Comparison of ENCODE assay signal across 8 mouse cellular contexts in the genomic region with DNA sequence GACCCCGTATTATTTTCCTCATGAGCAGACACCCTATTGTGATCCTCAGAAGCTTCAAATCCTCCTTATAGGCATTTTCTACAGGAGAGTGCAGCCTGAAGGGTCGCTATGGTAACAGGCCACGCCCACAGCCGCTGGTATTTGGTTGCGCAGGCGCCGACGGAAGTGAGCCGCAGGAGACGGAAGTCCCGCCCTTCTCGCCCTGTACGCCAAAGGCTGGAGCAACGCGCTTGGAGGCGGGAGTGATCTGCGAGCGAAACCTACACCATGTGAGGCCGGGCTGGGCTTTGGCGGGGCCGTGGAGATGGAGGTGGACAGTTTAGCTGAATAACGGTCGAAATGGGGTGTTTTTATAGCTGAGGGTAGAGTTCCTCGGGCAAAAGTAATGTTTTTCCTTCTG. TPM values are rescaled to one million over a fixed set of nuclear protein-coding genes. Genes with fewer than 3 reads are reported as not detected.
DNase-seq lines count a peak whose midpoint lies in the region; ATAC-seq and TF ChIP-seq lines count a peak whose summit lies in the region.

A gene (plus strand): TSS at position 97 of the 400 bp plus-strand sequence.

- peak; percentile 68 to 94; a peak in 3 of 4 replicates for TF ChIP-seq POLR2A in MEL (IDR thresholded peaks at IDR 0.05; ENCODE audit: control insufficient read depth in 1 of 2, insufficient read depth in 1 of 2, low read depth in 1 of 2, low read length in 2 of 2, poor library complexity in 1 of 2)
- peak; percentile 88 for TF ChIP-seq POLR2A in cerebellum, adult 2 months (IDR thresholded peaks at IDR 0.05; ENCODE audit: borderline replicate concordance, insufficient read depth, low read length)

- no peak for TF ChIP-seq CTCF in MEL (IDR thresholded peaks at IDR 0.05 in 2 of 3, conservative IDR thresholded peaks at IDR 0.05 in 1 of 3; ENCODE audit: control insufficient read depth in 1 of 3, insufficient read depth in 1 of 3, low read depth in 2 of 3, low read length in 3 of 3, poor library complexity in 1 of 3, severe bottlenecking in 1 of 3)
- TF ChIP-seq CTCF in cerebellum, adult 2 months (IDR thresholded peaks at IDR 0.05; ENCODE audit: borderline replicate concordance, insufficient read depth, low read depth, low read length), result no peak
- TF ChIP-seq CTCF in forebrain, postnatal 0 days (IDR thresholded peaks at IDR 0.05; ENCODE audit: low read depth), result no peak

- H3K4me1 ChIP-seq in MEL (ENCODE audit: control insufficient read depth in 1 of 2, insufficient read depth in 2 of 2, low read length in 2 of 2), result peaks cover 4 to 17% of the 10 kb centered on the region in 2 experiments; a peak in 3 of 4 replicates
- peaks cover 9% of the 10 kb centered on the region for H3K4me1 ChIP-seq in cerebellum, adult 2 months (ENCODE audit: control insufficient read depth, insufficient read depth, low read length)
- peaks cover 20% of the 10 kb centered on the region for H3K4me1 ChIP-seq in forebrain, postnatal 0 days (ENCODE audit: insufficient read depth)
- H3K4me1 ChIP-seq in lung, embryonic 16.5 days (replicated peaks; ENCODE audit: control insufficient read depth, insufficient read depth, low read length), result peaks cover 18% of the 10 kb centered on the region

- peak; percentile 92 for ATAC-seq in forebrain, postnatal 0 days
- ATAC-seq in lung, embryonic 16.5 days (ENCODE audit: low read depth), result peak; percentile 91

- H3K4me2 ChIP-seq in forebrain, postnatal 0 days (ENCODE audit: low read depth), result peak within 1 kb of the TSS; percentile 87
- H3K4me2 ChIP-seq in lung, embryonic 16.5 days (ENCODE audit: low read depth, low read length), result peak within 1 kb of the TSS; percentile 94

- peaks cover 0 to 6% of the 10 kb centered on the region in 2 experiments; a peak in 2 of 4 replicates for H3K36me3 ChIP-seq in MEL (ENCODE audit: control insufficient read depth in 1 of 2, insufficient read depth in 2 of 2, low read length in 2 of 2)
- H3K36me3 ChIP-seq in forebrain, postnatal 0 days (ENCODE audit: insufficient read depth), result peaks cover 39% of the 10 kb centered on the region
- peaks cover 19% of the 10 kb centered on the region for H3K36me3 ChIP-seq in lung, embryonic 16.5 days (ENCODE audit: control insufficient read depth, insufficient read depth, low read length)

- peak within 1 kb of the TSS; percentile 94 for H3K27ac ChIP-seq in MEL (ENCODE audit: control insufficient read depth, low read depth, low read length)
- peak within 1 kb of the TSS; percentile 48 for H3K27ac ChIP-seq in cerebellum, adult 2 months (ENCODE audit: insufficient read depth, low read length)
- H3K27ac ChIP-seq in forebrain, postnatal 0 days (ENCODE audit: low read depth, low read length), result peak within 1 kb of the TSS; percentile 88
- H3K27ac ChIP-seq in lung, embryonic 16.5 days (ENCODE audit: low read length), result peak within 1 kb of the TSS; percentile 91

- peaks cover 14% of the 10 kb centered on the region for H3K79me2 ChIP-seq in MEL (ENCODE audit: control insufficient read depth, insufficient read depth, low read length, poor library complexity)

- no peaks in the 10 kb centered on the region for H3K27me3 ChIP-seq in MEL (ENCODE audit: control insufficient read depth in 1 of 2, insufficient read depth in 2 of 2, low read length in 2 of 2)
- no peaks in the 10 kb centered on the region for H3K27me3 ChIP-seq in cerebellum, adult 2 months (ENCODE audit: control insufficient read depth, insufficient read depth, low read length)
- no peaks in the 10 kb centered on the region for H3K27me3 ChIP-seq in forebrain, postnatal 0 days (ENCODE audit: insufficient read depth, low read length)
- no peaks in the 10 kb centered on the region for H3K27me3 ChIP-seq in lung, embryonic 16.5 days (ENCODE audit: control insufficient read depth, insufficient read depth, low read depth, low read length)

- DNase-seq in MEL (ENCODE audit: low read depth, low spot score), result peak; percentile 98
- DNase-seq in cerebellum, adult 2 months, result peak; percentile 95 to 97
- DNase-seq in forebrain, postnatal 0 days, result peak; percentile 99
- peak; percentile 98 for DNase-seq in heart, postnatal 4 days
- DNase-seq in layer of hippocampus, adult 9-10 months (ENCODE audit: low spot score), result peak; percentile 90
- peak; percentile 90 for DNase-seq in ovary, postnatal 10 days (ENCODE audit: low spot score)
- peak; percentile 91 to 98 for DNase-seq in thymus, postnatal 10 days (ENCODE audit: low spot score in 2 of 2)

- no peak for TF ChIP-seq EP300 in MEL (IDR thresholded peaks at IDR 0.05; ENCODE audit: low read depth in 1 of 2, low read length in 2 of 2)

- TF ChIP-seq RAD21 in MEL (IDR thresholded peaks at IDR 0.05; ENCODE audit: low read depth, low read length), result no peak

- no peaks in the 10 kb centered on the region for H3K9me3 ChIP-seq in MEL (replicated peaks; ENCODE audit: insufficient read depth, low read length)
- no peaks in the 10 kb centered on the region for H3K9me3 ChIP-seq in forebrain, postnatal 0 days (ENCODE audit: low read length)
- H3K9me3 ChIP-seq in lung, embryonic 16.5 days (ENCODE audit: control insufficient read depth, low read length), result no peaks in the 10 kb centered on the region

- H3K9ac ChIP-seq in MEL (ENCODE audit: control insufficient read depth, low read depth, low read length, poor library complexity, severe bottlenecking), result peak within 1 kb of the TSS; percentile 94
- H3K9ac ChIP-seq in forebrain, postnatal 0 days, result peak within 1 kb of the TSS; percentile 67
- peak within 1 kb of the TSS; percentile 86 for H3K9ac ChIP-seq in lung, embryonic 16.5 days (ENCODE audit: low read length)

- under 1% methylated on average over 24 of the region's 24 CpGs for WGBS in cerebellum, adult 2 months
- WGBS in forebrain, postnatal 0 days, result under 1% methylated on average over 24 of the region's 24 CpGs
- WGBS in lung, embryonic 16.5 days, result 0% methylated on average over 24 of the region's 24 CpGs

- H3K4me3 ChIP-seq in MEL (ENCODE audit: control insufficient read depth in 1 of 2, insufficient read depth in 1 of 2, low read depth in 2 of 2, low read length in 2 of 2), result peak within 1 kb of the TSS; percentile 88 to 89
- peak within 1 kb of the TSS; percentile 90 for H3K4me3 ChIP-seq in cerebellum, adult 2 months (replicated peaks; ENCODE audit: insufficient read depth, low read depth, low read length)
- H3K4me3 ChIP-seq in forebrain, postnatal 0 days (ENCODE audit: low read depth, low read length), result peak within 1 kb of the TSS; percentile 66
- peak within 1 kb of the TSS; percentile 84 for H3K4me3 ChIP-seq in lung, embryonic 16.5 days (ENCODE audit: low read length)

TF ChIP-seq in MEL, 35 proteins besides CTCF, POLR2A, EP300 and RAD21:
- TF ChIP-seq USF1 (IDR thresholded peaks at IDR 0.05; ENCODE audit: low read depth, low read length) (0 out of 2 replicates have a peak, but pooled peaks have one; percentile 44), RCOR1 (IDR thresholded peaks at IDR 0.05; ENCODE audit: low read depth, low read length) (no peak), NRF1 (IDR thresholded peaks at IDR 0.05; ENCODE audit: insufficient read depth, low read depth, low read length, poor library complexity, severe bottlenecking) (peak; percentile 90), ZMIZ1 (IDR thresholded peaks at IDR 0.05; ENCODE audit: low read depth, low read length) (peak; percentile 68), ZC3H11A (IDR thresholded peaks at IDR 0.05; ENCODE audit: low read depth, low read length) (no peak), KAT2A (conservative IDR thresholded peaks at IDR 0.05; ENCODE audit: low read depth, low read length) (peak; percentile 18; the same call in 1 of the 2 replicates), HCFC1 (IDR thresholded peaks at IDR 0.05; ENCODE audit: low read depth, low read length) (peak; percentile 88), ZNF384 (IDR thresholded peaks at IDR 0.05; ENCODE audit: low read depth, low read length) (no peak), SIN3A (IDR thresholded peaks at IDR 0.05; ENCODE audit: low read length) (peak; percentile 87), ETS1 (IDR thresholded peaks at IDR 0.05; ENCODE audit: low read depth, low read length) (peak; percentile 43; the same call in 1 of the 2 replicates), TCF12 (IDR thresholded peaks at IDR 0.05; ENCODE audit: low read depth, low read length) (peak; percentile 52; the same call in 1 of the 2 replicates), MXI1 (IDR thresholded peaks at IDR 0.05; ENCODE audit: low read depth, low read length) (peak; percentile 98), MAFK (IDR thresholded peaks at IDR 0.05; ENCODE audit: borderline replicate concordance, low read depth, low read length) (no peak), MAX (IDR thresholded peaks at IDR 0.05; ENCODE audit: low read length) (peak; percentile 89), MYC (IDR thresholded peaks at IDR 0.05; ENCODE audit: low read depth, low read length) (peak; percentile 66), JUND (IDR thresholded peaks at IDR 0.05; ENCODE audit: low read depth, low read length) (no peak), GATA1 (IDR thresholded peaks at IDR 0.05; ENCODE audit: low read depth, low read length) (no peak), ELF1 (IDR thresholded peaks at IDR 0.05; ENCODE audit: low read depth, low read length) (peak; percentile 73), POLR2AphosphoS2 (IDR thresholded peaks at IDR 0.05; ENCODE audit: low read length) (peak; percentile 87), TAL1 (IDR thresholded peaks at IDR 0.05; ENCODE audit: low read length) (no peak), CHD1 (IDR thresholded peaks at IDR 0.05; ENCODE audit: low read depth, low read length) (no peak), MEF2A (IDR thresholded peaks at IDR 0.05; ENCODE audit: extremely low read depth, insufficient replicate concordance, low read depth, low read length, poor library complexity, severe bottlenecking) (no peak), MYB (IDR thresholded peaks at IDR 0.05; ENCODE audit: low read depth, low read length) (no peak), NELFE (IDR thresholded peaks at IDR 0.05; ENCODE audit: low read depth, low read length) (peak; percentile 94), TBP (IDR thresholded peaks at IDR 0.05; ENCODE audit: low read depth, low read length) (peak; percentile 84)

RNA-seq across cellular contexts. Expression of the gene that starts here (rescaled TPM):
- total RNA-seq in MEL (2012; rRNA removed), result 333 and 345 TPM in 2 replicates
- 100 to 1,000 TPM in 1 of 2 experiments, not detected in 1; 234 TPM for polyA plus RNA-seq in MEL (2012; ENCODE audit: insufficient read depth in 1 of 2, insufficient read length in 2 of 2, low read depth in 1 of 2, low replicate concordance in 2 of 2, missing spikeins in 1 of 2)
- 87.1 and 88.8 TPM in 2 replicates for polyA plus RNA-seq in cerebellum, adult 2 months (2012; rRNA removed)
- total RNA-seq in forebrain, postnatal 0 days (2014; rRNA removed), result 50.0 and 88.1 TPM in 2 replicates
- 124 and 172 TPM in 2 replicates for polyA plus RNA-seq in forebrain, postnatal 0 days (2015; fragmentation: Nextera tagmentation; extraction: Ambion mirVana)
- total RNA-seq in heart, postnatal 4 days (2021), result 10 to 100 TPM; 95.2 to 99.9 TPM
- polyA plus RNA-seq in lung, embryonic 16.5 days (2015; fragmentation: Nextera tagmentation; extraction: Ambion mirVana), result 135 and 144 TPM in 2 replicates

Comparison
In these comparisons a context has a peak if more than half of its experiments do, and no peak if none do; other contexts are left out.
1. Peak in every context shown above with its lines: DNase-seq, ATAC-seq, H3K4me3 ChIP-seq and H3K27ac ChIP-seq.